Mouse (Mus musculus): ENCODE measurements around the gene Rnaset2a. TPM values are rescaled to one million over a fixed set of nuclear protein-coding genes. Genes with fewer than 3 reads are reported as not detected.
"Not testable (repeated sequence)": the region's sequence is repeated elsewhere in the genome, so short reads cannot be mapped to it uniquely, and the experiment has no call there.

Gene Rnaset2a
- polyA plus RNA-seq, 1 experiment from 2014 or later: 52.0 TPM

DNA sequence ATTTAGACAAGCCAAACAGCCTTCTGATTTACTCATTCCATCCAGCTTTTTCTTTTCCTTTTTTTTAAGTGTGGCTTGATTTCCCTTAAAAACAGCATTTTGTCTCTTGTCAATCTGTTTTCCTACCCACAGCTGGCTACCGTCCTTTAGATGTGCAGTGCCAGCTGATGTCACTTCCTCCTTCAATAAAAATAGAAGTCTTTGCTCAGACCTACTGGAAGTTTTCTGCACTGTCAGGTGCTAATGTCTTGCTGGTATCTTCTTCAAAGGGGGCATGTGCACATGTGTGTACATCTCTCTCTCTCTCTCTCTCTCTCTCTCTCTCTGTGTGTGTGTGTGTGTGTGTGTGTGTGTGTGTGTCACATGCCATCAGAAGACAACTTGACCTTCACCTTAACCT lies 35.7 kb downstream of the Rnaset2a start:
- H3K27ac ChIP-seq; H3K36me3 ChIP-seq (ENCODE audit: inconsistent target); H3K79me2 ChIP-seq (ENCODE audit: inconsistent target); H3K4me3 ChIP-seq (ENCODE audit: inconsistent target): not testable (repeated sequence)
- WGBS (ENCODE audit: missing documents): no CpG with 5 or more reads among the region's 1 CpGs

- not testable (repeated sequence) for H3K27ac ChIP-seq; H3K36me3 ChIP-seq (ENCODE audit: inconsistent target); H3K79me2 ChIP-seq (ENCODE audit: inconsistent target); H3K4me3 ChIP-seq (ENCODE audit: inconsistent target)
- no CpG with 5 or more reads among the region's 6 CpGs for WGBS (ENCODE audit: missing documents)
Measured at GRCm38 (mm10) chr17:8101297-8101609, 46.6 kb downstream of the Rnaset2a start.

DNA sequence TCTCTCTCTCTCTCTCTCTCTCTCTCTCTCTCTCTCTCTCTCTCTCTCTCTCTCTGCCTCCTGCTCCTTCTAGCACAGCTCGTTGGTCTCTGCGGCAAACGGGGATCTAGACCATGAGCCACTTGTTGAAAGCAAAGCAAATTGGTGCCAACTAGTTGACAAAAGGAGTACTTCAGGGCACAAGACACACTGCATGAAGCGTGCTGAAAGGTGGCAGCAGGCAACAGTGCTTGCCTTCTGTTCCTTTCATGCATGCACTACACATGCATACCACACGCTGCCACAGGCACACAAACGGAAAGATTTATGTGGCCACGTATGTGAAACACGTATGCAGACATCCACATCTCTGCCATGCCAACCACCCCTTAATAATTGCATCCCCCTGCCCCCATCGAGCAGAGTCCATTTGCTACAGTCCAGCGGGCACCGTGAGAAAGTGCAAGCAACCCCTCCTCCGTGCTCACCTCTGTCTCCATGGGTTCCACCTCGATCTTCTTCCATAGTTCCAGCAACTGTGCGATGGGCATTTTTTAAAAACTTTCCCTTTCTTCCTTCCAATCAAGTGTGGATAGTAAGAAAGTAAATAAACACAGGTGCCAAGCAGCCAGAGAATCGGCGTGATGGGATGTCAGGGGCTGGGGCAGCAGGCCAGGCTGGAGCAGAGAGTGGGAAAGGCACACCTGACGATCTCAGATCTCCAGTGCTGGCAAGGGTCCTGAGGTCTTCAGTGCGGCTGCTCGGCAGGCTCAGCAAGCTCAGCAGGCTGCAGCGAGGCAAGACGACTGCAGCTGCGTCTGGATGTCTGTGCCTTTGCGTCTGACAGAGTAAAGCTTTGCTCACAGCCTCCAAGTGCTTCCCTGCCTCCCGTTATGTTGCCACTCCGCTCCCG lies 47.2 kb downstream of the Rnaset2a start:
- not testable (repeated sequence) for H3K27ac ChIP-seq; H3K36me3 ChIP-seq (ENCODE audit: inconsistent target); H3K79me2 ChIP-seq (ENCODE audit: inconsistent target); H3K4me3 ChIP-seq (ENCODE audit: inconsistent target)
- no CpG with 5 or more reads among the region's 26 CpGs for WGBS (ENCODE audit: missing documents)

DNA sequence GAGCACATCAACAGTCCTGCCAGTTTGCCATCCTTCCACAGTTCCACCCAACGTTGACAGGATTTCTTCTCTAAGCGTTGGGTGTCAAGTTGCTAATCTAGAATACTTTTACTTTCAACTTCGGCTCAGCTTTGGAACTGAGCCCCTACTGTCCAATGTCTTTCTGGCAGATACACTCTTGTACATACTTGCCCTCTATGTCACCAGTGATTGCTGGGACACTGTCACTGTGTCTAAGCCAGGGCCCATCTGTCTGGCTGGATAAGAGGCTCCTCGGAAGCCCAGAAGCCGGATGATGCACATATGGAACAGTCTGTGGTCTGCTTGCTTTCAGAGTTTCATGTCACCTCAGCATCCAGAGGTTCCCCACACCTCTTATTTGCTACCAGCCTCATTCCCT lies 51.7 kb downstream of the Rnaset2a start:
- WGBS (ENCODE audit: missing documents): 20% methylated on average over 2 of the region's 5 CpGs
- H3K27ac ChIP-seq; H3K36me3 ChIP-seq (ENCODE audit: inconsistent target); H3K4me3 ChIP-seq (ENCODE audit: inconsistent target); H3K79me2 ChIP-seq (ENCODE audit: inconsistent target): not testable (repeated sequence)

GRCm38 (mm10) chr17:8095653-8096052 lies 52.2 kb downstream of the Rnaset2a start:
- WGBS (ENCODE audit: missing documents): 82% methylated on average over 2 of the region's 5 CpGs
- H3K36me3 ChIP-seq (ENCODE audit: inconsistent target); H3K4me3 ChIP-seq (ENCODE audit: inconsistent target); H3K27ac ChIP-seq; H3K79me2 ChIP-seq (ENCODE audit: inconsistent target): not testable (repeated sequence)

GRCm38 (mm10) chr17:8092537-8093526 lies 55.1 kb downstream of the Rnaset2a start:
- not testable (repeated sequence) for H3K4me3 ChIP-seq (ENCODE audit: inconsistent target); H3K36me3 ChIP-seq (ENCODE audit: inconsistent target); H3K79me2 ChIP-seq (ENCODE audit: inconsistent target); H3K27ac ChIP-seq
- WGBS (ENCODE audit: missing documents): 64% methylated on average over 3 of the region's 18 CpGs

- WGBS (ENCODE audit: missing documents): 97% methylated on average over 6 of the region's 14 CpGs
- not testable (repeated sequence) for H3K4me3 ChIP-seq (ENCODE audit: inconsistent target); H3K27ac ChIP-seq; H3K79me2 ChIP-seq (ENCODE audit: inconsistent target); H3K36me3 ChIP-seq (ENCODE audit: inconsistent target)
Measured at GRCm38 (mm10) chr17:8091320-8091719, 56.6 kb downstream of the Rnaset2a start.

DNA sequence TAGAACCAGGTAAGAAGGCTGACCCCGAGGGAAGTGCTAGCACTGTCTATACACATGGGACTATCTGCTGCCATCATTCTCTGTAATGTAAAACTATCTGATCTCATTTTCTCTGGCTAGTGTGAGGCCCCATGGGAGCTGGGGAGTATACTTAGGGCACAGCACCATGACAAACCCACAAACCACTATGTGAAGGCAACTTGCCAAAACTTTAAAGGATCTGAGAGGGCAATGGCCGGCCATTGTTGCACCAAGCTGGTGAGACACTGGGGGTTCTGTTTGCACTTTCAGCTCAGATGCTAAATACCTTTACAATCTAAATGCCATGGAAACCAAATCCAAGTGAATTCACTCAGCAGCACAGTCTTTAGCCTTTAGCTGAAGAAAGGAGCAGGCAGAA lies 78.0 kb downstream of the Rnaset2a start:
- no CpG with 5 or more reads among the region's 2 CpGs for WGBS (ENCODE audit: missing documents)
- H3K27ac ChIP-seq; H3K36me3 ChIP-seq (ENCODE audit: inconsistent target); H3K4me3 ChIP-seq (ENCODE audit: inconsistent target); H3K79me2 ChIP-seq (ENCODE audit: inconsistent target): not testable (repeated sequence)

Other genes starting within 250 kb of the Rnaset2a start
- 3.7 to 11.7 TPM (median 5.6 TPM) in 3 replicates for gene Tagap, start 222.1 kb downstream of the Rnaset2a start, polyA plus RNA-seq (2018)
- 13.6 to 21.3 TPM (median 18.8 TPM) in 3 replicates for gene Rsph3a, start 202.5 kb downstream of the Rnaset2a start, polyA plus RNA-seq (2018)
- 0.11 TPM in 1 of 3 replicates, not detected in the others for gene Gm49673, start 309 bp downstream of the Rnaset2a start, polyA plus RNA-seq (2018)
- 5.7 to 11.6 TPM (median 6.5 TPM) in 3 replicates for gene Fgfr1op, start 17.4 kb upstream of the Rnaset2a start, polyA plus RNA-seq (2018)
- gene Ccr6, start 87.9 kb upstream of the Rnaset2a start, polyA plus RNA-seq (2018): not detected in 3 replicates
- 257 to 456 TPM (median 376 TPM) in 3 replicates for gene Mpc1, start 134.8 kb upstream of the Rnaset2a start, polyA plus RNA-seq (2018)
- gene Sft2d1, start 163.0 kb upstream of the Rnaset2a start, polyA plus RNA-seq (2018): 85.8 to 210 TPM (median 182 TPM) in 3 replicates
- 0.10 to 0.25 TPM (median 0.14 TPM) in 3 replicates for gene Prr18, start 189.4 kb upstream of the Rnaset2a start, polyA plus RNA-seq (2018)
- gene T2, start 207.9 kb upstream of the Rnaset2a start, polyA plus RNA-seq (2018): not detected in 3 replicates

Measured in macrophage (primary cell).